Mouse (Mus musculus): ENCODE results near the gene Tent5b. TPM values are rescaled to one million over a fixed set of nuclear protein-coding genes. Genes with fewer than 3 reads are reported as not detected.

The Tent5b gene
- polyA plus RNA-seq (2016; fragmentation: Nextera tagmentation; extraction: Ambion mirVana): 1.2 and 2.1 TPM in 2 replicates

GRCm38 (mm10) chr4:133479458-133480184, at the start of gene Tent5b:
Tent5b (plus strand) TSS chr4:133480132.
- peaks cover 28% of the 10 kb centered on the region for H3K4me1 ChIP-seq (replicated peaks)
- peaks cover 73% of the 10 kb centered on the region for H3K27me3 ChIP-seq (ENCODE audit: insufficient read depth, poor library complexity, severe bottlenecking)
- H3K36me3 ChIP-seq: no peaks in the 10 kb centered on the region
- no peaks in the 10 kb centered on the region for H3K9me3 ChIP-seq
- 3% methylated on average over 29 of the region's 29 CpGs for WGBS
- H3K4me3 ChIP-seq: peak within 1 kb of the TSS; percentile 57
- H3K27ac ChIP-seq: peak within 1 kb of the TSS; percentile 68
- DNase-seq (ENCODE audit: low spot score): peak; percentile 99

- H3K36me3 ChIP-seq: no peaks in the 10 kb centered on the region
- no peaks in the 10 kb centered on the region for H3K27me3 ChIP-seq (ENCODE audit: insufficient read depth, poor library complexity, severe bottlenecking)
- no peak overlapping the region for H3K27ac ChIP-seq
- no peaks in the 10 kb centered on the region for H3K9me3 ChIP-seq
- H3K4me1 ChIP-seq (replicated peaks): peaks cover 25% of the 10 kb centered on the region
- no peak overlapping the region for H3K4me3 ChIP-seq
- no peak for DNase-seq (ENCODE audit: low spot score)
- 57% methylated on average over 6 of the region's 6 CpGs for WGBS
Measured at GRCm38 (mm10) chr4:133431508-133431907, 48.4 kb upstream of the Tent5b start.

- Histone ChIP-seq H3K27ac (peak overlapping the region; percentile 78), H3K27me3 (ENCODE audit: insufficient read depth, poor library complexity, severe bottlenecking) (no peaks in the 10 kb centered on the region), H3K36me3 (no peaks in the 10 kb centered on the region), H3K4me1 (replicated peaks) (peaks cover 20% of the 10 kb centered on the region), H3K4me3 (peak overlapping the region; percentile 31), H3K9me3 (no peaks in the 10 kb centered on the region)
- 23% methylated on average over 17 of the region's 17 CpGs for WGBS
- peak; percentile 42 for DNase-seq (ENCODE audit: low spot score)
Measured at GRCm38 (mm10) chr4:133432560-133433171, 47.3 kb upstream of the Tent5b start.

- peaks cover 52% of the 10 kb centered on the region for H3K4me1 ChIP-seq (replicated peaks)
- H3K36me3 ChIP-seq: no peaks in the 10 kb centered on the region
Measured at GRCm38 (mm10) chr4:133435921-133436320, 44.0 kb upstream of the Tent5b start.

GRCm38 (mm10) chr4:133439460-133440376, 40.2 kb upstream of the Tent5b start:
- H3K4me1 ChIP-seq (replicated peaks): peaks cover 58% of the 10 kb centered on the region
- H3K27ac ChIP-seq: peak overlapping the region; percentile 86

More at GRCm38 (mm10) chr4:133435921-133436320, 44.0 kb upstream of the Tent5b start:
- no peaks in the 10 kb centered on the region for H3K9me3 ChIP-seq
- H3K27me3 ChIP-seq (ENCODE audit: insufficient read depth, poor library complexity, severe bottlenecking): 0 out of 2 replicates have a peak, but pooled peaks cover 4% of the 10 kb centered on the region
- no peak for DNase-seq (ENCODE audit: low spot score)
- no peak overlapping the region for H3K27ac ChIP-seq
- 89% methylated on average over 11 of the region's 11 CpGs for WGBS
- no peak overlapping the region for H3K4me3 ChIP-seq

GRCm38 (mm10) chr4:133440377-133440795, 39.5 kb upstream of the Tent5b start:
- peak; percentile 45 for DNase-seq (ENCODE audit: low spot score)
- H3K4me1 ChIP-seq (replicated peaks): peaks cover 58% of the 10 kb centered on the region

More at GRCm38 (mm10) chr4:133439460-133440376, 40.2 kb upstream of the Tent5b start:
- 0 out of 2 replicates have a peak, but pooled peaks cover 4% of the 10 kb centered on the region for H3K27me3 ChIP-seq (ENCODE audit: insufficient read depth, poor library complexity, severe bottlenecking)
- 10% methylated on average over 17 of the region's 17 CpGs for WGBS
- H3K36me3 ChIP-seq: no peaks in the 10 kb centered on the region
- DNase-seq (ENCODE audit: low spot score): peak; percentile 80
- H3K4me3 ChIP-seq: peak overlapping the region; percentile 40
- no peaks in the 10 kb centered on the region for H3K9me3 ChIP-seq

GRCm38 (mm10) chr4:133442194-133442593, 37.7 kb upstream of the Tent5b start:
- WGBS: 34% methylated on average over 3 of the region's 3 CpGs
- peaks cover 58% of the 10 kb centered on the region for H3K4me1 ChIP-seq (replicated peaks)
- no peak overlapping the region for H3K4me3 ChIP-seq
- 0 out of 2 replicates have a peak, but pooled peaks cover 4% of the 10 kb centered on the region for H3K27me3 ChIP-seq (ENCODE audit: insufficient read depth, poor library complexity, severe bottlenecking)
- no peaks in the 10 kb centered on the region for H3K36me3 ChIP-seq
- peak overlapping the region; percentile 17 for H3K27ac ChIP-seq
- H3K9me3 ChIP-seq: no peaks in the 10 kb centered on the region
- DNase-seq (ENCODE audit: low spot score): no peak

More at GRCm38 (mm10) chr4:133440377-133440795, 39.5 kb upstream of the Tent5b start:
- WGBS: 8% methylated on average over 6 of the region's 6 CpGs
- Histone ChIP-seq H3K27me3 (ENCODE audit: insufficient read depth, poor library complexity, severe bottlenecking) (0 out of 2 replicates have a peak, but pooled peaks cover 4% of the 10 kb centered on the region), H3K36me3 (no peaks in the 10 kb centered on the region), H3K9me3 (no peaks in the 10 kb centered on the region), H3K4me3 (peak overlapping the region; percentile 40), H3K27ac (peak overlapping the region; percentile 86)

- Histone ChIP-seq H3K9me3 (no peaks in the 10 kb centered on the region), H3K27ac (peak overlapping the region; percentile 60)
- no peak for DNase-seq (ENCODE audit: low spot score)
Measured at GRCm38 (mm10) chr4:133443085-133443484, 36.8 kb upstream of the Tent5b start.

GRCm38 (mm10) chr4:133445727-133446126, 34.2 kb upstream of the Tent5b start:
- WGBS: 92% methylated on average over 5 of the region's 5 CpGs
- DNase-seq (ENCODE audit: low spot score): no peak
- Histone ChIP-seq H3K27me3 (ENCODE audit: insufficient read depth, poor library complexity, severe bottlenecking) (peaks cover 7% of the 10 kb centered on the region; the same call in 1 of the 2 replicates), H3K36me3 (no peaks in the 10 kb centered on the region), H3K4me1 (replicated peaks) (peaks cover 47% of the 10 kb centered on the region), H3K9me3 (no peaks in the 10 kb centered on the region), H3K4me3 (no peak overlapping the region), H3K27ac (no peak overlapping the region)

More at GRCm38 (mm10) chr4:133443085-133443484, 36.8 kb upstream of the Tent5b start:
- no peaks in the 10 kb centered on the region for H3K36me3 ChIP-seq
- no peak overlapping the region for H3K4me3 ChIP-seq
- 0 out of 2 replicates have a peak, but pooled peaks cover 4% of the 10 kb centered on the region for H3K27me3 ChIP-seq (ENCODE audit: insufficient read depth, poor library complexity, severe bottlenecking)
- 36% methylated on average over 5 of the region's 5 CpGs for WGBS
- peaks cover 59% of the 10 kb centered on the region for H3K4me1 ChIP-seq (replicated peaks)

- Histone ChIP-seq H3K4me1 (replicated peaks) (peaks cover 37% of the 10 kb centered on the region), H3K27ac (0 out of 2 replicates have a peak overlapping the region, but pooled peaks have one; percentile 37), H3K36me3 (no peaks in the 10 kb centered on the region), H3K4me3 (no peak overlapping the region), H3K9me3 (no peaks in the 10 kb centered on the region), H3K27me3 (ENCODE audit: insufficient read depth, poor library complexity, severe bottlenecking) (peaks cover 7% of the 10 kb centered on the region; the same call in 1 of the 2 replicates)
- no peak for DNase-seq (ENCODE audit: low spot score)
- 67% methylated on average over 5 of the region's 5 CpGs for WGBS
Measured at GRCm38 (mm10) chr4:133447366-133447765, 32.6 kb upstream of the Tent5b start.

GRCm38 (mm10) chr4:133447967-133448366, 32.0 kb upstream of the Tent5b start:
- WGBS: 76% methylated on average over 11 of the region's 11 CpGs

More at GRCm38 (mm10) chr4:133447967-133448366, 32.0 kb upstream of the Tent5b start:
- Histone ChIP-seq H3K27me3 (ENCODE audit: insufficient read depth, poor library complexity, severe bottlenecking) (peaks cover 7% of the 10 kb centered on the region; the same call in 1 of the 2 replicates), H3K4me3 (no peak overlapping the region), H3K9me3 (no peaks in the 10 kb centered on the region), H3K27ac (no peak overlapping the region), H3K36me3 (no peaks in the 10 kb centered on the region), H3K4me1 (replicated peaks) (peaks cover 31% of the 10 kb centered on the region)
- DNase-seq (ENCODE audit: low spot score): no peak

All from hindbrain, embryonic 10.5 days (tissue).